Mouse (Mus musculus) T-helper 17 cell (primary cell): ENCODE data around the gene Tmem56.

Experiments used
- in situ Hi-C, 2 experiments: fragments of 300-600 bp; cut with MboI, MseI; formaldehyde crosslinking; loops; 1 replicate in 1 of 2; 2 replicates in 1 of 2; pipeline ENCODE4 v1.15.1; 2025; ENCODE audit warnings: high pct_unique_total_duplicates in 2 of 2

Gene Tmem56

GRCm38 (mm10) chr3:121242941-121243340, 40.0 kb downstream of the Tmem56 start:
- in situ Hi-C loops: no loop called here

- in situ Hi-C loops: no loop called here
These were observed 40.6 kb downstream of the Tmem56 start for GRCm38 (mm10) chr3:121242111-121242936.

GRCm38 (mm10) chr3:121240362-121241040, 42.4 kb downstream of the Tmem56 start:
- in situ Hi-C loops: no loop called here

- in situ Hi-C loops: no loop called here
These were observed 43.8 kb downstream of the Tmem56 start for GRCm38 (mm10) chr3:121239096-121239495.

- in situ Hi-C loops: no loop called here
These were observed 58.1 kb downstream of the Tmem56 start for GRCm38 (mm10) chr3:121224763-121225162.

DNA sequence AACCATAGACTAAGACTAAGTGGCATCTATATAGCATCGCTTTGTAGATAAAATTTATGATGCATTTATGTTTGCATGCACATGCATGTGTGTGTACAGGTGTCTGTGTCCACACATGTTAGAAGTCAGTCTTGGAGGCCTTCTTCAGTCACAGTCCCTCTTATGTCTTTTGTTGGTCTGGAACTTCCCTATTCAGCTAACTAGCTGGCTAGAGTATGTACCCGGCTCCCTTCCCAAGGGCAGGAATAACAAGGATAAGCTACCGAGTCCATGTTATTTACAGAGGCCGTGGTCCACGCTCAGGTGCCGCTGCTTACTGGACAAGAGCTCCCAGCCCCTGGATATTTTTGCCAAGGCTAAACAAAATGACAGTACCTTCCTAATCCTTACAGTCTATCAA, 58.7 kb downstream of the Tmem56 start:
- in situ Hi-C loops: no loop called here

DNA sequence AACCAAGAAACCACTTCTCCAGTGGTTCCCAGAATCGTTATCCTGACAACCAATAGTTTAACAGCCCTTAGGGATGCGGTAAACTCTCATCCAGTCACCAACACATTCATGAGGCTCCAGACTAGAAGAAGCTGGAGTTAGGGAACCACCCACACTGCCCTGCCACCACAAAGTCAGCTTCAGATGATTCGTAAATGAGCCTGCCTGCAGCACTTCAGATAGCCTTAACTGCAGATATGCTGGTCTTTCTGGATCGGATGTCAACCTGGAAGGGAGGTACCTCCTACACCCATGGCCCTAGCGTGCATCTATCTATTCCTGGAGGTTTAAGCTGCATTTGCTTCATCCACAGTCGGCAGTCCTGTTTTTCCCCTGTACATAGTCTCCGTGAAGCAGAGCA, 60.9 kb downstream of the Tmem56 start:
- in situ Hi-C loops: no loop called here

DNA sequence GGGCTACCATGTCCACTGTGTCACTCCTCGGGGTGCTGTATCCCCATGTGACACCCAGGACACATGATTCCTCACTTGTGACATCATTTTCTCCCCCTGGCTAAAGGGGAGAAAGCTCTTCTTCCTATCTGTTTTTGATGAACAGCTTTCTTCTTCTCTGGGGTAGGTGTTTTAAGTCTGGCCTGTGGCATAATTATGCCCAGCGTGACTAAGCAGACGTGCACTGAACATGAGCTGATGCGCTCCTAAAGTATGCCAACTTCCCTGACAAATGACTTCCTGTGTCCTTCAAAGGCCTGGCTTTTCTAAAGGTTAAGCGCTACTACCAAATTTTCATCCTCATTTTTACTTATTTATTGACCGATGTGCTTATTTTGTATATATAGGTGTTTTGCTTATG, 65.9 kb downstream of the Tmem56 start:
- in situ Hi-C loops: loop anchor here in 1 of 2 experiments (10.0 kb wide), 1 partner anchor 1282 kb away; no protein-coding TSS in a partner anchor

- in situ Hi-C loops: loop anchor here in 1 of 2 experiments (10.0 kb wide), 1 partner anchor 1279 kb away; no protein-coding TSS in a partner anchor
These were observed 69.4 kb downstream of the Tmem56 start for GRCm38 (mm10) chr3:121213501-121213900.

DNA sequence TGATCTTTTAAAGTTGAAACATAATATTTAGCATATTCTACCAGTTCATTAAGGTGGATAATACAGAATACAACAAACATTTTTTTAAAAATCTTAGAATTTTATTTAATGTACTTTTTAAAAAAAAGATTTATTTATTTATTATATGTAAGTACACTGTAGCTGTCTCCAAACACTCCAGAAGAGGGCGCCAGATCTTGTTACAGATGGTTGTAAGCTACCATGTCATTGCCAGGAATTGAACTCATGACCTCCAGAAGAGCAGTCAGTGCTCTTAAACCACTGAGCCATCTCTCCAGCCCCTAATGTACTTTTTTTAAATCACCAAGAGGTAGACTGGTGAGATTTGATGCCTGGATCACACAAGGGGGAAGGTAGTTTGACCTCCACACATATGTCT, 70.7 kb downstream of the Tmem56 start:
- in situ Hi-C loops: loop anchor here in 1 of 2 experiments (10.0 kb wide), 1 partner anchor 1277 kb away; no protein-coding TSS in a partner anchor

DNA sequence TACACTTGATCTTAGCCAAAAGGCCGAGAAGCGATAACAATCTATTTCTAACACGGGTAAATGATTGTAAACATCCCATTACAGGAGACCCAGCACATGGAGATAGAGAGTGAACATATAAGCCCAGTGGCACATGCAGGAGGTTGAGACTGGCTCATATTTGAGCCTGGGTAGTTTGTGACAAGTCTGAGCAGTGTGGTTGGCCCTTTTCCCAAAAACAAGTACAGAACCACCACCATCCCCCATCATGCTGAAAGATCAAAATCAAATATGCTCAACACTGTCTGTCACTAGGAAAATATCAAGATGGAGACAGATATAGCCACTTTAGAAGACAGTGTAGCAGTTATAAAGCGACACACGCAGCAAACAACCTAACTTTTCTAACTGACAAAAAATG, 73.9 kb downstream of the Tmem56 start:
- in situ Hi-C loops: no loop called here

GRCm38 (mm10) chr3:121206202-121206882, 76.6 kb downstream of the Tmem56 start:
- in situ Hi-C loops: no loop called here

DNA sequence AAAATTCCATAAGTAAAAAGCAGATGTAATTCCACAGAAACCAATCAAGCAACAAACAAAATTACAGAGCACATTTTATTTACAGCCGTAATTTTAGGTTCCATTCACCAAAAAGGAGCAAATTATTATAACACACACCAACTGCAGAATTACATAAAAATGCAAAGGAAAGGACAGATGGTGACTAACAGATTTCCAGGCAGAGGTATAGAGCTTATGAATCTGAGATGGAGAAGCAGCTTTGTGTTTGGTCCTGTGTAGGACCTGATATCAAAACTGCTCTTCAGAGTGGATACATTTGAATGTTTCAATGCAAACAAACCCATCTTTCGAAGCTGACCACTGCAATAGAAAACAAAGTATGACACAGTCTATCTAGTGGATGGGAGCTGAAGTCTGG, 80.3 kb downstream of the Tmem56 start:
- in situ Hi-C loops: no loop called here

- in situ Hi-C loops: no loop called here
These were observed 81.7 kb downstream of the Tmem56 start for GRCm38 (mm10) chr3:121201012-121201747.

- in situ Hi-C loops: no loop called here
These were observed 93.7 kb downstream of the Tmem56 start for GRCm38 (mm10) chr3:121189199-121189598.

DNA sequence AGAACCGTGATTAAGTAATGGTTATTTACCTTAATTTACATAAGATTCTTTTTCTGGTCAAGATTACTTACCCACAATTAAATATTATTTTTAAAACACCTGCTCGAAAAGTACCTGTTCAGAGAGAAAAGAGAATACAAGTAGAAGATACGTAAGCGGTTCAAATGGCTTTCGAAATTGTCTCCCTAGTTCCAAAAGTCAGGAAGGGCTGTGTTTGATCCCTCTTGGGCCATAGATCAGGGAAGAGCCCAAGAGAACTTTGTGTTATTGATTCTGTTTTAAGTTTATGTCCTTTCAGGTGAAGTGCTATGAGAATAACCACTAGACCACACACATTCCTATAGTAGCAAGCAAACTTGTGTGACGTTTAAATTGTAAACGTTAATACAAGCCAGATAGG, 95.4 kb downstream of the Tmem56 start:
- in situ Hi-C loops: no loop called here

- in situ Hi-C loops: no loop called here
These were observed 96.0 kb downstream of the Tmem56 start for GRCm38 (mm10) chr3:121186925-121187324.

DNA sequence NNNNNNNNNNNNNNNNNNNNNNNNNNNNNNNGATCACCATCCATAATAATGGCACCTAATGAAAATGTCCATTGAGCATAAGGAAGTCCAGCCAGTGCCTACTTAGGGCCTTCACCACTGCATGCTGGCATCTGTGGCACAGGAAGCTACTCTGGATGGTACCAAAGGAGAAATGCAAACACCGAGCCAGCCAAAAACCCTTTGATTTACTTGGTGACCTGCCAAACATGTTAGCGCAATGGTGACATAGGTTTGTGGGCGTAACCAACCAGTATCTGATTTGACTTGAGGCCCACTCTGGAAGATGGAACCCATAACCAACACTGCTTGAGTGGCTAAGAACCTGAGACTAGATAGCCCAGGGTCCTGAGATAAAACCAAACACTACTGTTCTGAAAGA, 97.7 kb downstream of the Tmem56 start:
- in situ Hi-C loops: no loop called here

GRCm38 (mm10) chr3:121176011-121176410, 106.9 kb downstream of the Tmem56 start:
- in situ Hi-C loops: loop anchor here in 1 of 2 experiments (10.0 kb wide), 1 partner anchor 319 kb away; no protein-coding TSS in a partner anchor

GRCm38 (mm10) chr3:121174248-121174945, 108.5 kb downstream of the Tmem56 start:
- in situ Hi-C loops: loop anchor here (5.0 to 25.0 kb wide), 3 partner anchors 83 to 563 kb away; no protein-coding TSS in a partner anchor

GRCm38 (mm10) chr3:121172718-121173117, 110.2 kb downstream of the Tmem56 start:
- in situ Hi-C loops: loop anchor here (5.0 to 25.0 kb wide), 3 partner anchors 85 to 565 kb away; no protein-coding TSS in a partner anchor
